Mouse (Mus musculus) midbrain, embryonic 13.5 days (tissue): Measurements from ENCODE around the gene Dmc1. TPM values are rescaled to one million over a fixed set of nuclear protein-coding genes. Genes with fewer than 3 reads are reported as not detected.

ENCODE experiments used
- ATAC-seq: fragments of 200-750 bp; cut with Nextera tagmentation; 2 replicates; pipeline ENCODE4 v1.8.0; 2017; ENCODE audit warnings: mild to moderate bottlenecking, moderate TSS enrichment, moderate library complexity
- H3K27ac ChIP-seq: fragments of 300-500 bp; sonication (generic); 2 replicates; pipeline ENCODE4 v1.5.1; 2015; ENCODE audit warnings: inconsistent platforms, mild to moderate bottlenecking, moderate library complexity
- H3K27me3 ChIP-seq: fragments of 300-500 bp; sonication (generic); 2 replicates; pipeline ENCODE4 v1.6.1; 2015; ENCODE audit warnings: mild to moderate bottlenecking, inconsistent platforms
- H3K36me3 ChIP-seq: fragments of 300-500 bp; sonication (generic); 2 replicates; pipeline ENCODE4 v1.6.1; 2015; ENCODE audit warnings: mild to moderate bottlenecking, inconsistent platforms
- H3K4me1 ChIP-seq: fragments of 300-500 bp; sonication (generic); replicated peaks from 2 replicates; pipeline ENCODE4 v1.6.1; 2015; ENCODE audit warnings: inconsistent platforms
- H3K4me2 ChIP-seq: fragments of 300-500 bp; sonication (generic); replicated peaks from 2 replicates; pipeline ENCODE4 v1.6.1; 2015; ENCODE audit warnings: moderate library complexity, mild to moderate bottlenecking, inconsistent platforms
- H3K4me3 ChIP-seq: fragments of 300-500 bp; sonication (generic); replicated peaks from 2 replicates; pipeline ENCODE4 v1.5.1; 2015; ENCODE audit warnings: mild to moderate bottlenecking, inconsistent platforms
- H3K9ac ChIP-seq: fragments of 300-500 bp; sonication (generic); replicated peaks from 2 replicates; pipeline ENCODE4 v1.6.1; 2015; ENCODE audit warnings: mild to moderate bottlenecking, inconsistent platforms
- H3K9me3 ChIP-seq: fragments of 300-500 bp; sonication (generic); 2 replicates; pipeline ENCODE4 v1.6.1; 2016; ENCODE audit warnings: mild to moderate bottlenecking, inconsistent platforms
- WGBS: fragments of 180-500 bp; shearing (Covaris S2); methylation state at CpG from one replicate; pipeline ENCODE4 v1.1.7; 2015; 5-methylcytosine and 5-hydroxymethylcytosine counted together
- polyA plus RNA-seq: library from polyadenylated mRNA; unstranded; fragments of >200 nt; fragmentation: Nextera tagmentation; extraction: Ambion mirVana; gene quantifications from 2 replicates; pipeline ENCODE4 v1.2.1, GENCODE M21; 2015

The Dmc1 gene
- polyA plus RNA-seq, 1 experiment from 2014 or later: 1.0 TPM

- H3K9ac ChIP-seq: no peak overlapping the region
- no peak overlapping the region for H3K4me3 ChIP-seq
- 0 out of 2 replicates have a peak, but pooled peaks cover 9% of the 10 kb centered on the region for H3K4me1 ChIP-seq
- no peak for ATAC-seq
- H3K4me2 ChIP-seq: no peak overlapping the region
- H3K9me3 ChIP-seq: 0 out of 2 replicates have a peak, but pooled peaks cover 4% of the 10 kb centered on the region
- H3K27me3 ChIP-seq: peaks cover 14% of the 10 kb centered on the region
- H3K36me3 ChIP-seq: peaks cover 34% of the 10 kb centered on the region
- WGBS: 96% methylated on average over 2 of the region's 2 CpGs
- no peak overlapping the region for H3K27ac ChIP-seq
These were observed 4.3 kb upstream of the Dmc1 start for GRCm38 (mm10) chr15:79609226-79609625.

DNA sequence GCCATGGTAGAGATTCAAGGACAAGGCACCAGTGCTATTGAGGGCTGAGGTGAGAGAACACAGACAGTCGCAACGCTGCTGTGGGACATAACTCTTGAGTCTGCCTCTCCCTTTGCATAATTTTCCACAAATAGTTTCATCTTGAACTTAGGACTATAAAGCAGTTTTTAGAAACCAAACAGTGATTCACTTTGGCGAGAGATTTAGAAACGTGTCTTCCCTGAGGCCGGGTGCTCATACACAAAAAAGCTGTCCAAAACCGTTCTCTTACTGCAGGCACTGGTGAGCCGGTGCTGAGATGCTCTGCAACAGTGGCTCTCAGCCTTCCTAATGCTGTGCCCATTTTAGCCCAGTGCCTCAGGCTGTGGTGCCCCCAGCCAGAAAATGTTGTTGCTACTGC, 3.3 kb upstream of the Dmc1 start:
- Histone ChIP-seq H3K4me2 (no peak overlapping the region), H3K36me3 (peaks cover 26% of the 10 kb centered on the region), H3K4me3 (no peak overlapping the region), H3K27me3 (peaks cover 18% of the 10 kb centered on the region), H3K9ac (no peak overlapping the region), H3K4me1 (0 out of 2 replicates have a peak, but pooled peaks cover 9% of the 10 kb centered on the region), H3K9me3 (0 out of 2 replicates have a peak, but pooled peaks cover 4% of the 10 kb centered on the region), H3K27ac (no peak overlapping the region)
- no peak for ATAC-seq
- WGBS: 79% methylated on average over 7 of the region's 7 CpGs

DNA sequence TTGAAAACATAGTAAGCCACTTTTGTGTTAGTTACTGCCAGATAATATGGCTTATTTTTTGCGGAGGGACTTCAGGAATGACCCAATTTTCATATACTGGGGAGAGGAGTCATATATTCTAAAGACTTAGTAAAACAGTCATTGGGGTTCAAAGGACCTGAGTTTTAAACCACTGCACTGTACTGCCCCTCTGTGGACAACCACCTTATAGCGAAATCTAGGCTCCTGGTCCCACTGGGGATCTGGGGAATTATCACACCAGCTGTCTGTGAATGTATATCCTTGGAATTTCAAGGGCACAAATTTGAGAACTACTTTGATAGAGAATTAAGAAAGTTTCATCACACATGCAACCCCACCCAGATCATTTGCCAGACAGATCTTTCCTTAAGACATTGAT, 2.8 kb upstream of the Dmc1 start:
- Histone ChIP-seq H3K9me3 (0 out of 2 replicates have a peak, but pooled peaks cover 4% of the 10 kb centered on the region), H3K27me3 (peaks cover 18% of the 10 kb centered on the region), H3K4me3 (no peak overlapping the region), H3K9ac (no peak overlapping the region), H3K27ac (no peak overlapping the region), H3K4me2 (no peak overlapping the region), H3K36me3 (peaks cover 23% of the 10 kb centered on the region), H3K4me1 (0 out of 2 replicates have a peak, but pooled peaks cover 9% of the 10 kb centered on the region)
- ATAC-seq: no peak
- WGBS: 61% methylated on average over 2 of the region's 2 CpGs

- peaks cover 18% of the 10 kb centered on the region for H3K27me3 ChIP-seq
- no peak for ATAC-seq
- no peak overlapping the region for H3K4me2 ChIP-seq
- no peak overlapping the region for H3K27ac ChIP-seq
- H3K9ac ChIP-seq: no peak overlapping the region
- 93% methylated on average over 12 of the region's 12 CpGs for WGBS
- 0 out of 2 replicates have a peak, but pooled peaks cover 9% of the 10 kb centered on the region for H3K4me1 ChIP-seq
- H3K4me3 ChIP-seq: no peak overlapping the region
- H3K36me3 ChIP-seq: peaks cover 10% of the 10 kb centered on the region
- H3K9me3 ChIP-seq: 0 out of 2 replicates have a peak, but pooled peaks cover 4% of the 10 kb centered on the region
These were observed 1.3 kb upstream of the Dmc1 start for GRCm38 (mm10) chr15:79606161-79606560.

DNA sequence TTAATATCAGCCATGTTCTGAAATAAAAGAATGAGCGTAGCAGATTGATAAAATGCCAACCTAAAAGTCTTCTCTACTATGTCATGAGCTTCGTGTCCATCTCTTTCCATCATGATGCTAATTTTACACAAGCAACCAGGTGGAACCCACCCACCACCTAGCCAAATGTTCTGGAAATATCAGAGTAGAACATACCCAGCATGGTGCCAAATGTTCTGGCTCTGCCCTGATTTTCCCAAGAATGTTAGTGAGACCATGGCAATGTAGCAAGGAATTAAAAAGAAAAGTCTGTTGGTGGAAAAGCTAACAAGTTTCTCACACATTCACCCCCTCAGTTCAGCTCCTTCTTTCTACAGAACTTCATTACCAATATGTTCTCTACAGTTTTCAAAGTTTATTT, 4.7 kb downstream of the Dmc1 start:
- Histone ChIP-seq H3K4me3 (no peak overlapping the region), H3K4me1 (0 out of 2 replicates have a peak, but pooled peaks cover 9% of the 10 kb centered on the region), H3K27me3 (peaks cover 13% of the 10 kb centered on the region), H3K4me2 (no peak overlapping the region), H3K27ac (no peak overlapping the region), H3K9ac (no peak overlapping the region), H3K9me3 (no peaks in the 10 kb centered on the region), H3K36me3 (no peaks in the 10 kb centered on the region)
- 85% methylated on average over 2 of the region's 2 CpGs for WGBS
- no peak for ATAC-seq

- no peak overlapping the region for H3K4me2 ChIP-seq
- no peaks in the 10 kb centered on the region for H3K9me3 ChIP-seq
- no peaks in the 10 kb centered on the region for H3K4me1 ChIP-seq
- no peaks in the 10 kb centered on the region for H3K36me3 ChIP-seq
- 91% methylated on average over 1 of the region's 1 CpGs for WGBS
- no peaks in the 10 kb centered on the region for H3K27me3 ChIP-seq
- ATAC-seq: no peak
- no peak overlapping the region for H3K4me3 ChIP-seq
- no peak overlapping the region for H3K9ac ChIP-seq
- no peak overlapping the region for H3K27ac ChIP-seq
These were observed 6.2 kb downstream of the Dmc1 start for GRCm38 (mm10) chr15:79598715-79599114.

- H3K36me3 ChIP-seq: no peaks in the 10 kb centered on the region
- H3K27ac ChIP-seq: no peak overlapping the region
- 54% methylated on average over 1 of the region's 1 CpGs for WGBS
- no peak overlapping the region for H3K4me2 ChIP-seq
- no peaks in the 10 kb centered on the region for H3K27me3 ChIP-seq
- H3K9me3 ChIP-seq: no peaks in the 10 kb centered on the region
- no peak overlapping the region for H3K9ac ChIP-seq
- H3K4me3 ChIP-seq: no peak overlapping the region
- no peaks in the 10 kb centered on the region for H3K4me1 ChIP-seq
- ATAC-seq: no peak
These were observed 23.3 kb downstream of the Dmc1 start for GRCm38 (mm10) chr15:79581581-79581980.

DNA sequence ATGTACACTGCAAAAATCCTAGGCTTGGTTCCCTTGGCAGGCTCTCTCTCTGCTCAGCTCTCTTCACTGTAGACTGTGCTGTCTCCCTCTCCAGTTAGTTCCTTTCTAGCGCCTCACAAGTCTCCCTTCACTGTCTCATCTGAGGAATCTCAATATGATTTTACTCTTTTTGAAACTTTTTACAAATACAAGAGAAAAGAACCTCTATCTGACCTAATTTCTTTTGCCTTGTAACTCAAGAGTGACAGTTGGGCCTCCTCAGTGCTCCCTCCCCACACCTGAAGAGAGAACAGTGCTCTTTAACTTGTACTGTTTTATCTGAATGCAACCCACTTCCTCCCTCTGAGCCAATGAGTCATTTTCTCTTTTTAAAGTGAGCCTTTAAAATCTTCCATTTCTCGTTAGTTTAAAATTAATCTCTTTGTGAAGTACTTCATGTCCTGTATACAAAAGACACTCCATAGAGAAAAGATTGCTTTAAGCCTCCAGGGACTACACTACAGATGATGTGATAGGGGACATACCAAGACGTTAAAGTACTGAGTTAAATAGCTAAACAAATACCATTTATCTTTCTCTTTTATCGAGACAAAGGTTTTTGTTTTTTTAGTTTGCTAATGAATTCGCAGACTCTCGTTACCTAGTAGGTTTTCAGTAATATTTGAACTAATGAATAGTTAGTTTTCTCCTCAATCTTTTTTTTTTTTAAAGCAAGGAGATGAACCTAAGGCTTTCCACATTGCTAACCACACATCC, 27.1 kb downstream of the Dmc1 start:
- no peaks in the 10 kb centered on the region for H3K27me3 ChIP-seq
- H3K36me3 ChIP-seq: no peaks in the 10 kb centered on the region
- H3K4me1 ChIP-seq: no peaks in the 10 kb centered on the region
- ATAC-seq: no peak
- H3K9me3 ChIP-seq: no peaks in the 10 kb centered on the region
- no peak overlapping the region for H3K27ac ChIP-seq
- H3K9ac ChIP-seq: no peak overlapping the region
- no peak overlapping the region for H3K4me3 ChIP-seq
- 69% methylated on average over 6 of the region's 6 CpGs for WGBS
- H3K4me2 ChIP-seq: no peak overlapping the region

DNA sequence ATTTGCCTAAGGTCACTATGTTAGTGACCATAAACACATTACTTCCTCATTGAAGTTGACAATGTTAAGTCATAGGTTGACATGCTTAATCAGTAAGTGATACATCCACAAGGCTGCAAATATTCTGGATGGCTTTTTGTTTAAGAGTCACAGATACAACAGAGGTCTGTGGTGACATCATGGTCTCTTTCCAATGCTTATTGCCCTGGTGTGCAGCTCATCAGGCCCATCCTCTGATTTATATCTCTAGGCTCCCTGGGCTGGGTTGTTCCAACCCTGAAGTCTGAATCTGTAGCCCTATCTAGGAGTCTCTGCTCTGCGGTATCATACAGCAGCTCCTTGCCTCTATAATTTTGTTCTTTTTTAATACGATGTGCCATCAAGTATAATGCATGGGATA, 28.0 kb downstream of the Dmc1 start:
- H3K9me3 ChIP-seq: no peaks in the 10 kb centered on the region
- no peak for ATAC-seq
- no peak overlapping the region for H3K4me2 ChIP-seq
- WGBS: 95% methylated on average over 2 of the region's 2 CpGs
- no peaks in the 10 kb centered on the region for H3K27me3 ChIP-seq
- no peaks in the 10 kb centered on the region for H3K4me1 ChIP-seq
- no peak overlapping the region for H3K9ac ChIP-seq
- no peaks in the 10 kb centered on the region for H3K36me3 ChIP-seq
- H3K4me3 ChIP-seq: no peak overlapping the region
- no peak overlapping the region for H3K27ac ChIP-seq

- no peaks in the 10 kb centered on the region for H3K4me1 ChIP-seq
- no peaks in the 10 kb centered on the region for H3K27me3 ChIP-seq
- WGBS: 81% methylated on average over 1 of the region's 1 CpGs
- H3K9ac ChIP-seq: no peak overlapping the region
- no peak overlapping the region for H3K4me2 ChIP-seq
- H3K9me3 ChIP-seq: no peaks in the 10 kb centered on the region
- ATAC-seq: no peak
- no peaks in the 10 kb centered on the region for H3K36me3 ChIP-seq
- no peak overlapping the region for H3K27ac ChIP-seq
- no peak overlapping the region for H3K4me3 ChIP-seq
These were observed 29.2 kb downstream of the Dmc1 start for GRCm38 (mm10) chr15:79575543-79576222.

GRCm38 (mm10) chr15:79562417-79562816, 42.5 kb downstream of the Dmc1 start:
- H3K4me1 ChIP-seq: no peaks in the 10 kb centered on the region
- no peaks in the 10 kb centered on the region for H3K9me3 ChIP-seq
- 90% methylated on average over 9 of the region's 9 CpGs for WGBS
- H3K36me3 ChIP-seq: no peaks in the 10 kb centered on the region
- no peak overlapping the region for H3K9ac ChIP-seq
- H3K27me3 ChIP-seq: no peaks in the 10 kb centered on the region
- H3K27ac ChIP-seq: no peak overlapping the region
- H3K4me2 ChIP-seq: no peak overlapping the region
- ATAC-seq: no peak
- H3K4me3 ChIP-seq: no peak overlapping the region

GRCm38 (mm10) chr15:79559649-79560048, 45.3 kb downstream of the Dmc1 start:
- no peak overlapping the region for H3K27ac ChIP-seq
- no peaks in the 10 kb centered on the region for H3K4me1 ChIP-seq
- no peak for ATAC-seq
- no peaks in the 10 kb centered on the region for H3K9me3 ChIP-seq
- H3K9ac ChIP-seq: no peak overlapping the region
- 75% methylated on average over 3 of the region's 3 CpGs for WGBS
- no peaks in the 10 kb centered on the region for H3K36me3 ChIP-seq
- H3K27me3 ChIP-seq: no peaks in the 10 kb centered on the region
- H3K4me2 ChIP-seq: no peak overlapping the region
- no peak overlapping the region for H3K4me3 ChIP-seq
